Mouse (Mus musculus) forebrain, postnatal 0 days (tissue): ENCODE results near the gene Klf11. TPM values are rescaled to one million over a fixed set of nuclear protein-coding genes. Genes with fewer than 3 reads are reported as not detected.
"Not testable (repeated sequence)": the region's sequence is repeated elsewhere in the genome, so short reads cannot be mapped to it uniquely, and the experiment has no call there.

Experiments used
- ATAC-seq: fragments of 200-750 bp; cut with Nextera tagmentation; 2 replicates; pipeline ENCODE4 v1.8.0; 2017; ENCODE audit warnings: mild to moderate bottlenecking, moderate library complexity
- DNase-seq: peaks from one replicate; pipeline ENCODE4 v3.0.0-alpha.2; 2015
- H3K27ac ChIP-seq: fragments of 300-500 bp; sonication (generic); 2 replicates; pipeline ENCODE4 v1.5.1; 2014; ENCODE audit warnings: low read depth, mild to moderate bottlenecking, antibody characterized with exemption, low read length, moderate library complexity, mixed read lengths
- H3K27me3 ChIP-seq: fragments of 300-500 bp; sonication (generic); 2 replicates; pipeline ENCODE4 v1.6.1; 2014; ENCODE audit warnings: mild to moderate bottlenecking, low read length, mixed read lengths; ENCODE audit not compliant: insufficient read depth
- H3K36me3 ChIP-seq: fragments of 300-500 bp; sonication (generic); 2 replicates; pipeline ENCODE4 v1.6.1; 2014; ENCODE audit warnings: mild to moderate bottlenecking, moderate library complexity; ENCODE audit not compliant: insufficient read depth
- H3K4me1 ChIP-seq: fragments of 300-500 bp; sonication (generic); 2 replicates; pipeline ENCODE4 v1.6.1; 2014; ENCODE audit warnings: antibody characterized with exemption; ENCODE audit not compliant: insufficient read depth
- H3K4me2 ChIP-seq: fragments of 300-500 bp; sonication (generic); 2 replicates; pipeline ENCODE4 v1.6.1; 2014; ENCODE audit warnings: low read depth, mild to moderate bottlenecking, moderate library complexity
- H3K4me3 ChIP-seq: fragments of 300-500 bp; sonication (generic); 2 replicates; pipeline ENCODE4 v1.5.1; 2014; ENCODE audit warnings: low read depth, low read length, mixed read lengths
- H3K9ac ChIP-seq: fragments of 300-500 bp; sonication (generic); 2 replicates; pipeline ENCODE4 v1.6.1; 2014; ENCODE audit warnings: mild to moderate bottlenecking
- H3K9me3 ChIP-seq: fragments of 300-500 bp; sonication (generic); 2 replicates; pipeline ENCODE4 v1.6.1; 2016; ENCODE audit warnings: low read length
- CTCF ChIP-seq: sonication (generic); IDR thresholded peaks from 2 replicates; pipeline ENCODE4 v1.5.1; 2016; ENCODE audit warnings: antibody characterized with exemption, control low read depth, low read depth
- WGBS: fragments of 180-500 bp; shearing (Covaris S2); extraction: QIAGEN DNeasy Blood & Tissue Kit; methylation state at CpG from one replicate; pipeline ENCODE4 v1.1.7; 2014; 5-methylcytosine and 5-hydroxymethylcytosine counted together
- polyA plus RNA-seq: library from polyadenylated mRNA; unstranded; fragments of >200 nt; fragmentation: Nextera tagmentation; extraction: Ambion mirVana; gene quantifications from 2 replicates; pipeline ENCODE4 v1.2.1, GENCODE M21; 2015
- total RNA-seq: library from RNA; depleted of rRNA; stranded (reverse); fragments of >200 nt; gene quantifications from 2 replicates; pipeline ENCODE4 v1.2.3, GENCODE M21; 2014

Gene Klf11
- total and polyA plus RNA-seq, 2 experiments from 2014 or later: 22.9 to 30.7 TPM

GRCm38 (mm10) chr12:24634648-24635047 is 16.4 kb upstream of the Klf11 start:
- DNase-seq: no peak
- Histone ChIP-seq H3K4me3 (no peak overlapping the region), H3K27me3 (no peaks in the 10 kb centered on the region), H3K4me1 (no peaks in the 10 kb centered on the region), H3K36me3 (no peaks in the 10 kb centered on the region), H3K27ac (no peak overlapping the region), H3K4me2 (no peak overlapping the region), H3K9me3 (no peaks in the 10 kb centered on the region), H3K9ac (no peak overlapping the region)
- WGBS: 94% methylated on average over 3 of the region's 3 CpGs
- no peak for TF ChIP-seq CTCF
- ATAC-seq: no peak

- H3K9me3 ChIP-seq, H3K27me3 ChIP-seq, ATAC-seq, DNase-seq, H3K4me3 ChIP-seq, H3K9ac ChIP-seq, H3K4me1 ChIP-seq, H3K36me3 ChIP-seq, H3K27ac ChIP-seq, H3K4me2 ChIP-seq: not testable (repeated sequence)
- 96% methylated on average over 10 of the region's 10 CpGs for WGBS
These were observed 12.3 kb upstream of the Klf11 start for GRCm38 (mm10) chr12:24638787-24639186.

- Histone ChIP-seq H3K4me3 (no peak overlapping the region), H3K36me3 (no peaks in the 10 kb centered on the region), H3K4me2 (no peak overlapping the region), H3K27me3 (no peaks in the 10 kb centered on the region), H3K27ac (peak overlapping the region; percentile 21; the same call in 1 of the 2 replicates), H3K4me1 (no peaks in the 10 kb centered on the region), H3K9me3 (no peaks in the 10 kb centered on the region), H3K9ac (no peak overlapping the region)
- WGBS: 24% methylated on average over 4 of the region's 4 CpGs
- ATAC-seq (peak; percentile 96), DNase-seq (peak; percentile 80)
- no peak for TF ChIP-seq CTCF
These were observed 8.7 kb upstream of the Klf11 start for GRCm38 (mm10) chr12:24642370-24642802.

- Histone ChIP-seq H3K9me3 (no peaks in the 10 kb centered on the region), H3K27me3 (no peaks in the 10 kb centered on the region), H3K36me3 (no peaks in the 10 kb centered on the region), H3K4me2 (no peak overlapping the region), H3K27ac (no peak overlapping the region), H3K4me1 (no peaks in the 10 kb centered on the region), H3K4me3 (no peak overlapping the region), H3K9ac (no peak overlapping the region)
- WGBS: 33% methylated on average over 1 of the region's 1 CpGs
- no peak for TF ChIP-seq CTCF
- ATAC-seq (no peak), DNase-seq (no peak)
These were observed 6.9 kb upstream of the Klf11 start for GRCm38 (mm10) chr12:24644125-24644571.

- WGBS: 89% methylated on average over 6 of the region's 6 CpGs
- H3K9me3 ChIP-seq: no peaks in the 10 kb centered on the region
- no peak overlapping the region for H3K9ac ChIP-seq
- H3K4me1 ChIP-seq: peaks cover 5% of the 10 kb centered on the region
- H3K27me3 ChIP-seq: no peaks in the 10 kb centered on the region
- H3K27ac ChIP-seq: no peak overlapping the region
- no peak for TF ChIP-seq CTCF
- H3K4me2 ChIP-seq: no peak overlapping the region
- DNase-seq: no peak
- H3K4me3 ChIP-seq: no peak overlapping the region
- H3K36me3 ChIP-seq: no peaks in the 10 kb centered on the region
- no peak for ATAC-seq
These were observed 5.2 kb upstream of the Klf11 start for GRCm38 (mm10) chr12:24645901-24646300.

GRCm38 (mm10) chr12:24648094-24648493 is 3.0 kb upstream of the Klf11 start:
- Histone ChIP-seq H3K9ac (no peak overlapping the region), H3K27ac (no peak overlapping the region), H3K4me1 (peaks cover 17% of the 10 kb centered on the region), H3K4me3 (no peak overlapping the region), H3K27me3 (no peaks in the 10 kb centered on the region), H3K36me3 (no peaks in the 10 kb centered on the region), H3K4me2 (no peak overlapping the region), H3K9me3 (no peaks in the 10 kb centered on the region)
- WGBS: 77% methylated on average over 1 of the region's 1 CpGs
- TF ChIP-seq CTCF: no peak
- DNase-seq: no peak
- no peak for ATAC-seq

- WGBS: 3% methylated on average over 22 of the region's 22 CpGs
- peak overlapping the region; percentile 93 for H3K27ac ChIP-seq
- peak overlapping the region; percentile 99 for H3K9ac ChIP-seq
- peaks cover 14% of the 10 kb centered on the region for H3K36me3 ChIP-seq
- no peak; the same call in 1 of the 2 replicates for ATAC-seq
- H3K4me3 ChIP-seq: peak overlapping the region; percentile 100
- H3K4me1 ChIP-seq: peaks cover 17% of the 10 kb centered on the region
- H3K27me3 ChIP-seq: no peaks in the 10 kb centered on the region
- peak overlapping the region; percentile 74 for H3K4me2 ChIP-seq
- no peak for TF ChIP-seq CTCF
- DNase-seq: no peak
- no peaks in the 10 kb centered on the region for H3K9me3 ChIP-seq
These were observed 535 bp upstream of the Klf11 start for GRCm38 (mm10) chr12:24650415-24651062.
